Mouse (Mus musculus) C2C12 (cell line): ENCODE measurements around the gene Cyp2w1. TPM values are rescaled to one million over a fixed set of nuclear protein-coding genes. Genes with fewer than 3 reads are reported as not detected.

Experiments
- H3K27me3 ChIP-seq: one replicate; pipeline ENCODE4 v1.6.1; 2011; ENCODE audit not compliant: control insufficient read depth, insufficient read depth, insufficient read length
- H3K36me3 ChIP-seq: one replicate; pipeline ENCODE4 v1.6.1; 2011; ENCODE audit not compliant: control insufficient read depth, insufficient read depth
- H3K4me3 ChIP-seq: one replicate; pipeline ENCODE4 v1.5.1; 2011; ENCODE audit warnings: mild to moderate bottlenecking, control low read depth; ENCODE audit not compliant: poor library complexity, insufficient read depth, severe bottlenecking
- H3K79me2 ChIP-seq: one replicate; pipeline ENCODE4 v1.6.1; 2011; ENCODE audit not compliant: control insufficient read depth, insufficient read depth
- H3K79me3 ChIP-seq: one replicate; pipeline ENCODE4 v1.6.1; 2011; ENCODE audit warnings: low read depth, control low read depth
- H3ac ChIP-seq: one replicate; pipeline ENCODE3; 2011; ENCODE audit warnings: low read depth; ENCODE audit not compliant: control insufficient read depth, insufficient read length
- CEBPB ChIP-seq: IDR thresholded peaks from one replicate; pipeline ENCODE4 v1.6.1; 2011; ENCODE audit warnings: low read depth, mild to moderate bottlenecking, control low read depth, moderate library complexity
- CTCF ChIP-seq: IDR thresholded peaks from one replicate; pipeline ENCODE4 v1.5.1; 2011; ENCODE audit not compliant: control insufficient read depth, insufficient read depth, insufficient read length
- FOSL1 ChIP-seq: IDR thresholded peaks from one replicate; pipeline ENCODE4 v1.8.0; 2011; ENCODE audit warnings: mild to moderate bottlenecking, low read length; ENCODE audit not compliant: poor library complexity, insufficient read depth, severe bottlenecking
- MAX ChIP-seq: IDR thresholded peaks from one replicate; pipeline ENCODE4 v1.6.1; 2011; ENCODE audit warnings: mild to moderate bottlenecking, control low read depth
- MYOD1 ChIP-seq: IDR thresholded peaks from one replicate; pipeline ENCODE4 v1.6.1; 2011; ENCODE audit warnings: low read depth; ENCODE audit not compliant: control insufficient read depth, insufficient read length
- MYOG ChIP-seq: IDR thresholded peaks from one replicate; pipeline ENCODE4 v1.6.1; 2011; ENCODE audit not compliant: control insufficient read depth, insufficient read length; ENCODE audit errors: extremely low read depth
- USF1 ChIP-seq: IDR thresholded peaks from one replicate; pipeline ENCODE4 v1.6.1; 2011; ENCODE audit warnings: low read depth, mild to moderate bottlenecking, control low read depth, moderate library complexity
- polyA plus RNA-seq: library from polyadenylated mRNA; unstranded; fragments of >200 nt; fragmentation: generic; extraction: Trizol; gene quantifications from one replicate; pipeline ENCODE4 v1.2.1, GENCODE M21; 2012; ENCODE audit warnings: missing spikeins

Cyp2w1 gene
- polyA plus RNA-seq, 1 experiment, result not detected

- no peak overlapping the region for H3ac ChIP-seq
- H3K4me3 ChIP-seq, result no peak overlapping the region
- no peaks in the 10 kb centered on the region for H3K79me3 ChIP-seq
- no peaks in the 10 kb centered on the region for H3K27me3 ChIP-seq
- TF ChIP-seq CEBPB (no peak), MAX (no peak), MYOD1 (no peak), USF1 (no peak), CTCF (no peak), MYOG (no peak), FOSL1 (no peak)
- H3K79me2 ChIP-seq, result no peaks in the 10 kb centered on the region
- no peaks in the 10 kb centered on the region for H3K36me3 ChIP-seq
These were observed 11.4 kb downstream of the Cyp2w1 start for GRCm38 (mm10) chr5:139363858-139364257.

- Histone ChIP-seq H3K27me3 (no peaks in the 10 kb centered on the region), H3K79me3 (no peaks in the 10 kb centered on the region), H3ac (no peak overlapping the region), H3K79me2 (no peaks in the 10 kb centered on the region), H3K4me3 (no peak overlapping the region), H3K36me3 (no peaks in the 10 kb centered on the region)
- TF ChIP-seq MYOD1 (no peak), MAX (no peak), CTCF (peak; percentile 80)
These were observed 12.0 kb downstream of the Cyp2w1 start for GRCm38 (mm10) chr5:139364260-139364910.

GRCm38 (mm10) chr5:139364911-139365571, 12.6 kb downstream of the Cyp2w1 start:
- no peak overlapping the region for H3K4me3 ChIP-seq
- TF ChIP-seq MYOG (no peak), CEBPB (no peak)
- no peaks in the 10 kb centered on the region for H3K79me3 ChIP-seq
- H3K36me3 ChIP-seq, result no peaks in the 10 kb centered on the region
- no peaks in the 10 kb centered on the region for H3K79me2 ChIP-seq
- H3ac ChIP-seq, result no peak overlapping the region
- no peaks in the 10 kb centered on the region for H3K27me3 ChIP-seq

DNA sequence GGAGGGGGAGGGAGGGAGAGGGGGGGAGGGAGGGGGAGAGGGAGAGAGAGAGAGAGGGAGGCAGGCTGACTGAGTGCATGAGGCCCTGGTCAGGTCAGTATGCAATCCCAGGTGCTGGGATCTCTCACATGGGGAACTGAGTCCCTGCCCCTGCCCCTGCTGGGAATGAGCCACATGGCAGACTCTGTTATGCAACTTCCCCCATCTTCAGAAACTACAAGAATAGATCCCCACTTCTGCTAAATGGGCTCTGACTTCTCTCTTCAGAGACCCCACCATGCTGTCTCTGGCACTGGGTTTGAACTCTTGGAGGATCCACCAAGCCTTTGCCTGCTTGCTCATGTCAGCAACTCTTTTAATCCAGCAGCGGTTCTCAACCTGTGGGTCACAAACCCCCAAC, 13.4 kb downstream of the Cyp2w1 start:
- TF ChIP-seq CTCF (no peak), MAX (no peak), CEBPB (no peak), MYOD1 (no peak)
- Histone ChIP-seq H3ac (no peak overlapping the region), H3K4me3 (no peak overlapping the region), H3K79me3 (peaks cover 1% of the 10 kb centered on the region), H3K27me3 (no peaks in the 10 kb centered on the region), H3K36me3 (no peaks in the 10 kb centered on the region), H3K79me2 (no peaks in the 10 kb centered on the region)

- TF ChIP-seq MYOD1, result no peak
- no peak for TF ChIP-seq CTCF
- no peak for TF ChIP-seq CEBPB
- no peak for TF ChIP-seq FOSL1
- no peak for TF ChIP-seq USF1
- no peak for TF ChIP-seq MYOG
- TF ChIP-seq MAX, result no peak
- Histone ChIP-seq H3K79me2 (no peaks in the 10 kb centered on the region), H3K4me3 (no peak overlapping the region), H3K36me3 (no peaks in the 10 kb centered on the region), H3ac (no peak overlapping the region), H3K79me3 (peaks cover 1% of the 10 kb centered on the region), H3K27me3 (no peaks in the 10 kb centered on the region)
These were observed 14.1 kb downstream of the Cyp2w1 start for GRCm38 (mm10) chr5:139366484-139366883.

- Histone ChIP-seq H3K4me3 (no peak overlapping the region), H3K27me3 (no peaks in the 10 kb centered on the region), H3K79me3 (peaks cover 1% of the 10 kb centered on the region), H3ac (no peak overlapping the region), H3K36me3 (no peaks in the 10 kb centered on the region), H3K79me2 (no peaks in the 10 kb centered on the region)
- TF ChIP-seq MYOD1 (no peak), CTCF (no peak), MYOG (no peak), USF1 (no peak), CEBPB (no peak), MAX (no peak), FOSL1 (no peak)
These were observed 15.6 kb downstream of the Cyp2w1 start for GRCm38 (mm10) chr5:139367884-139368458.
